Mouse (Mus musculus): ENCODE measurements around the gene Qsox2.
A peak's percentile ranks its signal among the peaks of the same experiment; 100 is the strongest.

The Qsox2 gene

GRCm38 (mm10) chr2:26237290-26237782 lies at the start of gene Qsox2:
TSS of gene Qsox2 (minus strand) at chr2:26237525.
- DNase-seq, result peak; percentile 94

GRCm38 (mm10) chr2:26286391-26286790 lies 49.1 kb upstream of the Qsox2 start:
- DNase-seq, result no peak

GRCm38 (mm10) chr2:26285804-26286203 lies 48.5 kb upstream of the Qsox2 start:
- no peak for DNase-seq

GRCm38 (mm10) chr2:26280594-26280993 lies 43.3 kb upstream of the Qsox2 start:
- DNase-seq, result no peak

- no peak for DNase-seq
Measured at GRCm38 (mm10) chr2:26279712-26280111, 42.4 kb upstream of the Qsox2 start.

GRCm38 (mm10) chr2:26273611-26274010 lies 36.3 kb upstream of the Qsox2 start:
- DNase-seq, result peak; percentile 33

GRCm38 (mm10) chr2:26268216-26268615 lies 30.9 kb upstream of the Qsox2 start:
- DNase-seq, result no peak

GRCm38 (mm10) chr2:26266066-26266742 lies 28.9 kb upstream of the Qsox2 start:
- DNase-seq, result no peak

GRCm38 (mm10) chr2:26265095-26265494 lies 27.8 kb upstream of the Qsox2 start:
- no peak for DNase-seq

GRCm38 (mm10) chr2:26264646-26265045 lies 27.3 kb upstream of the Qsox2 start:
- no peak for DNase-seq

GRCm38 (mm10) chr2:26257315-26258096 lies 20.2 kb upstream of the Qsox2 start:
- no peak for DNase-seq

- DNase-seq, result no peak
Measured at GRCm38 (mm10) chr2:26254816-26255215, 17.5 kb upstream of the Qsox2 start.

- no peak for DNase-seq
Measured at GRCm38 (mm10) chr2:26252514-26253206, 15.3 kb upstream of the Qsox2 start.

- no peak for DNase-seq
Measured at GRCm38 (mm10) chr2:26247531-26247930, 10.2 kb upstream of the Qsox2 start.

GRCm38 (mm10) chr2:26240841-26241240 lies 3.5 kb upstream of the Qsox2 start:
- no peak for DNase-seq

- no peak for DNase-seq
Measured at GRCm38 (mm10) chr2:26240330-26240729, 3.0 kb upstream of the Qsox2 start.

- DNase-seq, result no peak
Measured at GRCm38 (mm10) chr2:26236681-26237289, 540 bp downstream of the Qsox2 start.

- DNase-seq, result no peak
Measured at GRCm38 (mm10) chr2:26234771-26235170, 2.6 kb downstream of the Qsox2 start.

- DNase-seq, result no peak
Measured at GRCm38 (mm10) chr2:26234253-26234652, 3.1 kb downstream of the Qsox2 start.

- DNase-seq, result no peak
Measured at GRCm38 (mm10) chr2:26231366-26231765, 6.0 kb downstream of the Qsox2 start.

- no peak for DNase-seq
Measured at GRCm38 (mm10) chr2:26230253-26230652, 7.1 kb downstream of the Qsox2 start.

- peak; percentile 27 for DNase-seq
Measured at GRCm38 (mm10) chr2:26227788-26228187, 9.5 kb downstream of the Qsox2 start.

- DNase-seq, result no peak
Measured at GRCm38 (mm10) chr2:26225242-26225641, 12.1 kb downstream of the Qsox2 start.
